Mouse (Mus musculus): ENCODE results near the gene A530084C06Rik.

GRCm38 (mm10) chr13:31518411-31518886 is 40.7 kb downstream of the A530084C06Rik start:
- TF ChIP-seq CTCF (IDR thresholded peaks at IDR 0.05; ENCODE audit: low read depth) = no peak
- TF ChIP-seq EP300 (IDR thresholded peaks at IDR 0.05; ENCODE audit: low read depth) = no peak
